10 mouse cellular contexts compared by ENCODE assay signal in genomic region chr16:45724742-45725102, GRCm38 (mm10). TPM values are rescaled to one million over a fixed set of nuclear protein-coding genes. Genes with fewer than 3 reads are reported as not detected.
A peak's percentile ranks its signal among the peaks of the same experiment; 100 is the strongest.
DNase-seq lines count a peak whose midpoint lies in the region; TF ChIP-seq lines count a peak whose summit lies in the region.
"Had no signal": no experiment of that assay in that cellular context is flagged by ENCODE, and none has a peak within 500 bp of the region (broad histone marks: within the 10 kb centered on the region; RNA-seq: fewer than 3 reads in every experiment).

No protein-coding gene starts in this region.

- peak overlapping the region; percentile 55 for H3K4me3 ChIP-seq in limb, embryonic 10.5 days
- peak overlapping the region; percentile 68 for H3K4me3 ChIP-seq in olfactory bulb, adult 2 months (ENCODE audit: insufficient read depth, low read depth, low read length)
- H3K4me3 ChIP-seq: erythroblast, embryonic 14.5 days had no signal

- peaks cover 28% of the 10 kb centered on the region for H3K36me3 ChIP-seq in limb, embryonic 10.5 days

- TF ChIP-seq POLR2A in olfactory bulb, adult 2 months (IDR thresholded peaks at IDR 0.05; ENCODE audit: insufficient read depth, low read depth, low read length) = no peak

- H3K9me3 ChIP-seq in limb, embryonic 10.5 days (replicated peaks) = no peaks in the 10 kb centered on the region

- DNase-seq in embryo, embryonic 11 days = peak; percentile 82
- DNase-seq in embryo, embryonic 9.5 days (ENCODE audit: extremely low spot score) = no peak
- DNase-seq in right cerebral cortex, postnatal 14 days = peak; percentile 50
- no peak for DNase-seq in right cerebral cortex, postnatal 10 days (ENCODE audit: low spot score in 2 of 2)
- no peak for DNase-seq in limb, embryonic 10.5 days (ENCODE audit: low spot score)
- DNase-seq in right cerebral cortex, postnatal 25 days = no peak
- no peak for DNase-seq in urinary bladder, postnatal 25 days (ENCODE audit: low spot score)

- under 1% methylated on average over 10 of the region's 10 CpGs for whole genome bisulfite sequencing in limb, embryonic 10.5 days
- 2% methylated on average over 10 of the region's 10 CpGs for WGBS in olfactory bulb, adult 2 months

- peak overlapping the region; percentile 86 for H3K27ac ChIP-seq in limb, embryonic 10.5 days
- H3K27ac ChIP-seq in olfactory bulb, adult 2 months (ENCODE audit: insufficient read depth, low read depth, low read length) = peak overlapping the region; percentile 75

- TF ChIP-seq CTCF in olfactory bulb, adult 2 months (IDR thresholded peaks at IDR 0.05; ENCODE audit: insufficient read depth, low read depth, low read length) = no peak

- no peaks in the 10 kb centered on the region for H3K27me3 ChIP-seq in limb, embryonic 10.5 days (ENCODE audit: low read depth, poor library complexity, severe bottlenecking)

- H3K4me1 ChIP-seq in limb, embryonic 10.5 days = peaks cover 25% of the 10 kb centered on the region
- peaks cover 10% of the 10 kb centered on the region for H3K4me1 ChIP-seq in olfactory bulb, adult 2 months (ENCODE audit: control insufficient read depth, insufficient read depth, low read length)

RNA-seq across cellular contexts. Expression of gene Tagln3, which starts 0.3 kb away (rescaled TPM):
- polyA plus RNA-seq in limb, embryonic 10.5 days (2016; fragmentation: Nextera tagmentation; extraction: Ambion mirVana) = 23.5 and 28.5 TPM in 2 replicates
- polyA plus RNA-seq in olfactory bulb, adult 2 months (2012; ENCODE audit: insufficient read depth, insufficient read length, low replicate concordance, missing spikeins) = not detected in 2 replicates

RNA-seq across cellular contexts. Expression of gene Abhd10, which starts 18.0 kb away (rescaled TPM):
- 38.8 and 43.0 TPM in 2 replicates for polyA plus RNA-seq in limb, embryonic 10.5 days (2016; fragmentation: Nextera tagmentation; extraction: Ambion mirVana)
- not detected in 2 replicates for polyA plus RNA-seq in olfactory bulb, adult 2 months (2012; ENCODE audit: insufficient read depth, insufficient read length, low replicate concordance, missing spikeins)

RNA-seq across cellular contexts. Expression of gene Tmprss7, which starts 31.3 kb away (rescaled TPM):
- polyA plus RNA-seq in limb, embryonic 10.5 days (2016; fragmentation: Nextera tagmentation; extraction: Ambion mirVana) = 0.18 TPM in 1 of 2 replicates, not detected in the other
- not detected in 2 replicates for polyA plus RNA-seq in olfactory bulb, adult 2 months (2012; ENCODE audit: insufficient read depth, insufficient read length, low replicate concordance, missing spikeins)
- polyA plus RNA-seq: C2C12; erythroblast, embryonic 14.5 days had no signal

Comparison
In these comparisons a context has a peak if more than half of its experiments do, and no peak if none do; other contexts are left out.
1. DNase-seq: peak in embryo, embryonic 11 days (single experiment) and right cerebral cortex, postnatal 14 days (single experiment); none in embryo, embryonic 9.5 days (single experiment), right cerebral cortex, postnatal 10 days (0 of 2), limb, embryonic 10.5 days (single experiment), right cerebral cortex, postnatal 25 days (single experiment) and urinary bladder, postnatal 25 days (single experiment).